Mouse (Mus musculus) lung, postnatal 14 days (tissue): ENCODE measurements around the gene Pkp3.

Source experiments
- DNase-seq: peaks from one replicate; pipeline ENCODE4 v3.0.0; 2021

Pkp3 gene

DNA sequence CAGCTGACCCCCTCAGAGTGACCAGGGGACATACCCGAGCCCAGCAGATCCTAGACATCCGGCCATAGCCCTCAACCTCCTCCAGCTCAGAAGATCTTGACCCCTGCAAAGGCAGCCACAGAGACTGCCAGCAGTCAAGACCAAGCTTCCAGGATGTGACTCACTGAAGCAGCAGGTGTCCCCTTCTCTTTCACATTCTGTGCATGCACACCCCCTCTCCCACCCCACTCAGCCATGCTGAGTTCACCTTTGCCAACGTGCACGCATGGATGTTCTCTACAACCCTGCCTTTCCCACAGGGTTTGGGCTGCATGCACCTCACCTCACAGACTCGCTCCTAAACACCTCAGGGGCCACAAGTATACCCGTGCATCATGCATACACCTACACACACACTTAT lies 18.0 kb downstream of the Pkp3 start:
- DNase-seq: no peak

DNA sequence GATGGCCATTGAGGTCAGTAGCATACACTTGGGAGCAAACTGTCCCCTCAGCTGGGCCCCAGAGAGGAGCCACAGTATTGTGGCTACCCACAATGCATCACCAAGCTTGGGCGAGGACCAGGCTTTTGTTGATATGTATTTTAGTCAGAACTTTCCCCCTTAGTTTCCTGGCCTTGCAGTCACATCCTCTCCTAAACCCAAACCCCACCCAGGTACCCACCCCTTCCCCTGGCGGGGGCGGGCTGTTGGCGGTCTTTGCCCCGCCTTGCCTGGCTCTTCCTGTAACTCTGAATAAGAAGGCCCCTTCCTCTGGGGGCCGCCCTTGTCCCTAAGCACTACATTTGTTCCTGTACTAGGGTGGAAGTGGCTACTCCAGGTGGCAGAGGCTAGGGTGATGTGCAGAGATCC lies 18.6 kb downstream of the Pkp3 start:
- DNase-seq: peak; percentile 72

DNA sequence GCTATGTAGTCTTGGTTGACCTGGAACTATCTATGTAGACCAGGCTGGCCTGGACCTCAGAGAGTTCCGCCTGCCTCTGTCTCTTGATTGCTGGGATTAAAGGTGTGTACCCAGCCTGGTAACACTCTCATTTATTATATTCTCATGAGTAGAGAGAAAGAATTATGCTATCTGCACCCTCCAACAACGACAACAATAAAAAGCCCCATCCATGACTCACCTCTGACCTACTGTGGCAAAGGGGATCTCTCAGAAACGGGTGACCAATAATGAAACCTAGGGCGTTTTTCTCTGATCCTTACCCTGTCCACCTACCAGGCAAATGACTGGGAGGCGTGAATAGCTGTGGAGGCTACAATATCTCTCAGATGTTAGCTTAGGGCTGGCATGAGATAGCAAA lies 19.2 kb downstream of the Pkp3 start:
- DNase-seq: no peak

DNA sequence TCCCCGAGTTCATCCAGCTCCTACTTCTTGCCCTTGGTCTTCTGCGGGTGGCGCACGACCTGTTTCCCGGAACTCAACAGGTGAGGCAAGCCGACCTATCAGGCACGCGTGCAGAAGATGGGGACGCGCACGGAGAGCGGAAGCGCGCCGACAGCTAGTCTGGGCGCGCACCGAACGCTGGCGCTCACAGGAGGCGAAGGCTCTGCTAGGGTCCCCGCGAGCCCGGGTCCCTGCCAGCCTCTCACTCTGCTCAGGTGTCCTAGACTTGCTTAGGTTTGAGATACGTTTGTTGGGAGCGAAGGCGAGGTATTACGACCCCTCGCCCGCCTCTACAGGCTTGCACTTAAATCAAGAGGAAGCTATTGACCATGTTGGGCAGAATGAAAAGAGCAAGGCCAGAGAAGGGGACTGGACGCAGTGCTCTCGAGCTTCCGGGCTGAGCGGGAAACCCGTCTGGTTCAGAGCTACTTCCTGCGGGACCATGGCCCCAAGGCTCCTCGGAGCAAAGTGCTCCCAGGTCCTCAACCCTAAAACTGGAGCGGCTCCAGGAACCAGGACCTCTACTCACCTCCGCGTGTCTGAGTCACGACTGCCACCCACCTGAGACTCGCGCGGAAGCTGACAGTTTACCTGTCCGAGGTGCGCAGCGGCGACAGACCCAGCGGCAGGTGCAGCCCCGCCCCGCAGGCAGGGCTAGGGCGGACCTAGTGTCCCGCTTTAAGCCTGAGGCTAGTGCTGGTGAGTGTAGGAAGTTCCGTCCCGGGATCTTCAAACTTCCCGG lies 22.1 kb downstream of the Pkp3 start, which contains the start of gene Sigirr:
Gene Sigirr (minus strand): TSS at position 662 of the 781 bp plus-strand sequence.
- peak; percentile 61 for DNase-seq

DNA sequence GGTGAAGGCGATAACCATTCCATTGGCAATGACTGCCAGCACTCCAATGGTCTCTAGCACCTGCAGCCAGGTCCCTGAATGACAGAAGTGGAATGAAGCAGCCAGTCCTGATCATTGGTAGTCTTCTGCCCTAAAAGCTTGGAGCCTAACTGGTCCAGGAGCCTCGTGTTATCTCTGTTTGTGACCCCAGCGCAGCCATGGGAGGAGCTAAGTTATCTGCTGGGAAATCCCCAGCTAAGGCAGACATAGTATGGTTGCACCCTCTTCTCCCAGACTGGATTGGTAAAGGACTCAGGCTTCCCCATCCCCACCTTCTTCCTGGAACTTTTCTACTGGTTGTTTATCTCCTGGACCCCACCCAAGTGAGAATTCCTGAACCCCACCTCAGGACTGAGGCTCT lies 25.1 kb downstream of the Pkp3 start:
- no peak for DNase-seq

DNA sequence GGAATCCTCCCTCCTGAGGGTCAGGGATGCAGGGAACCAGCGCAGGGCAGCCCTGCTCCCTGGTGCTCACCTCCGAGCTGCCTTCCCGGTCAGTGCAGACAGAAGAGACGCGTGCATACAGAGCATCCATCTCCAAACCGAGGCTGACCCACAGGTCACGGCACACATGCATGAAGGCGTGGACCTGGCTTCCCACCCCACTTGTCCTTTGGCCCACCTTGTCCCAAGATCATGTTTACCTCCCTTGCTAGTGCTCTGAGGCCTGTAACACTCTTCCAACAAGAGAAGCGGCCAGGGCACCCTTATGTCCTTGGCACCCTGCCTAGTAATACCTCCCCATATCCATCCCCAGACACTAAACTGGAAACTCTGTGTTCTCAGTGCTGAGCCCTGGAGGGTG lies 37.9 kb downstream of the Pkp3 start:
- no peak for DNase-seq

DNA sequence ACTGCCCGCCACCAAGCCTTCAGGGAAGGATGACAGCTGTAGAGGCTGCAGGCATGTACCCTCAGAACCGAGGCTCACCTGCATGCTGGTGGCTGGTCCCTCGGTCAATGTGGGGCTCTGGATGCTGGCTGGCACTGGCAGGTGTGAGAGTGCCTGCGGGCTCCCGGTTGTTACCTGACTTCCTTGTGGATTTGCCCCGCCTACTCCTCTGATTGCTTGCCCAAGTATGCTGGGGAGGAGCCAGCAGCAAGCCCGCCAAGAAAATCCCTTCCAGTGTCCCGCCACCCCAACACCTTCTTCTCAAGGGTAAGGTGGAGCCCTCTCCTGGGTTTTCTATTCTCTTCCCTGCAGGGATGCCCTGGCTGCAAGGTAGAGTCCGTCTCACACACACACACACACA lies 39.6 kb downstream of the Pkp3 start, which contains the start of gene Ano9:
Gene Ano9 (minus strand): TSS at position 171 of the 400 bp plus-strand sequence.
- peak; percentile 34 for DNase-seq

DNA sequence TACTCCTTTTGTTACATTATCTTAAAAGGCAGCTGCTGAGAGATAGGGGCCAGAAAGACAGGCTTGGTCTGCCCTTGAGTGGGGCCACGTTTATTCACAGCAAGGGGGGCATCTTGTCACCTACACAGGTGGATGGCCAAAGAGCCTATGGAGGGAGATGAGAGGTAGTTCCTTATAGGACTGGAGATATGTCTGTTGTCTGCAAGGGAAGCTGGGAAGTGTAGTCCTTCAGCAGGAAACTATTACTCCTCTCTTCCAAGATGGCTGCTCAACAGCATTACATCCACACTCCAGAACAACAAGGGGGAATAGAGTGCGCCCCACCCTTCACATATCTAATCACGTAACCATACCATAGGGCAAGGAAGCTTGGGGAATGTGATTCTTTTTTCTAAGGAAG lies 41.5 kb downstream of the Pkp3 start:
- DNase-seq: no peak

DNA sequence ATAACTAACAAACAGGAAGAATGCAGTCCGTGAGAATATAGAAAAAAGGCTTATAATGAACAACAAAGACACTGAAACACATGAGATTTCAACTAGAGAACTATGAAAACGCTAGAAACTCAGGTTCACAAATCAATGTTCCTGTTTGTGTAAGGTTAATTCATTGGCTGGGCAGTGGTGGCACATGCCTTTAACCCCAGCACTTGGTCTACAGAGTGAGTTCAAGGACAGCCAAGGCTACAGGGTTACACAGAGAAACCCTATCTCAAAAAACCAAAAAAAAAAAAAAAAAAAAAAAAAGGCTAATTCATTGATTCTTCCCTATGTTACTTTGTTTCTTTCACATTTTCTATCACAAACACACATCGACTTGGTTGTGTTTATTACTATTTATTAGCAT lies 42.6 kb downstream of the Pkp3 start:
- no peak for DNase-seq

DNA sequence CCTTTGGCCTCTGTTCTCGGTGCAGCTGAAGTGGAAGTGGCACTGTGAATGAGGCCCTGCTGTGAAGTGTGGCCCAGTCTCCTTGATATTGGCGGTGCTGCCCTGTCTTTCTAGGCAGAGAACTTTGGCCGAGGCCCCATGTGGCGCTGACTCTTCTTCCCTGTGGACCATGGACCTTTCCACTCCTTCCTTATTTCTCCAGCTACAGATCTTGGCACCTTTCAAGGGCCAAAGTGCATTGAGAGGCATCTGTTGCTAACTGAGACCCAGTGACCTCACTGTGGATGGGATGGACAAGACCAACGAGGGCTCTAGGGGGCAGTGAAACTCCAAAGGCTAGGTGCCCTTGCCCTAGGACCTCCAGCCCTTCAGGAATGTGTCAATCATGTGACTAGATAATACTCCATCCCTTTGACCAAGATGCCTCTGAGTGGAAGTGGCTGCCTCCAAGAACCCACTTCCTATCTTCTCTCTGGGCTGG lies 43.1 kb downstream of the Pkp3 start:
- peak; percentile 16 for DNase-seq

DNA sequence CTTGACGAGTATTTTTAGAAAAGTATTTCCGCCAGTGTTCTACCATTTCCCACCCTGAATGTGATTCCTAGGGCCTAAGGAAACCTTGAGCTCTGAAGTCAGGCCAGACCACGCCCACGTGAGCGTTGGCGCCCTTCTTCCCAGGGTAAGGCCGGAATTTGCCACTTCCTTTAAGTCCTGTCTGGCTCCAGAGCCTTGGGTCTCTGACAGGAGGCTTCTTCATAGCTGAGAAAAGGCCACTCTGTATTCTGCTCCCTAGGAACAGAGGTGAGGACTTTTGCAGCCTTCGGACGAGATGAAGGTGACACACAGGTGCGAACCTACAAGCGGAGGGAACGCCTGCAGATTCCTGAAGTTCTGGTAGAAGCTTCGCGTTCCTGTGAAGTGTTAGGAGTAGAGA lies 44.2 kb downstream of the Pkp3 start, which contains the start of gene Ptdss2:
Gene Ptdss2 (plus strand): TSS at position 138 of the 400 bp plus-strand sequence.
- peak; percentile 67 for DNase-seq

DNA sequence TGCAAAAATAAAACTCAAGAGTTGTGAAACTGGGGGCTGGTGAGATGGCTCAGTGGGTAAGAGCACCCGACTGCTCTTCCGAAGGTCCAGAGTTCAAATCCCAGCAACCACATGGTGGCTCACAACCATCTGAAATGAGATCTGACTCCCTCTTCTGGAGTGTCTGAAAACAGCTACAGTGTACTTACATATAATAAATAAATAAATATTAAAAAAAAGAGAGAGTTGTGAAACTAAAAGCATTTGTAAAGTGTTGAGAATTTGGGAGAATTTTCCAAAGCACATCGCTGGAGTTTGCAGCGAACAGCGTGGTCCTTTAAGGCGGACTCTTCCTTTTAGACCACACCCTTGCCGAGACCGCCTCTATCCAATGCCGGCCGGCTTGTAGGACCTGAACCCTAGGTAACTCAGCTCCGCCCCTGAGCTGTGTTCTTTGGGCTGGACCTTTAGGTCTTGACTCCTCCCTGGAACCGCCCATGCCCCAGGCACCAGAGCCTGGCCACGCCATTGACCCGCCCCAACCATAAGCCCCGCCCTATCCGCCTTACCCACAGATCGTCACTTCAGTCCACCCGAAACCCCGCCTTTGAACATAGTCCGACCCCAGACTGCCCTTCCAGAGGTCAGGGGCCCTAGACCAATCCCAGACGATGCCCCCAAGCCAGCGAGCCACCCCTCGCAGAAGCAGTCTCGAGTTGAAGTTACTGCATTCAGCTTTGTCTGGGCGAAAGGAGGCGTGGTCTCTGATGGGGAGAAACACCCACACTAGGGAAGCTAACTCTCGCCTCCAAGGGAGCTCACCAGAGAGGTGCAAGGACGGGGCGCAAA lies 44.9 kb downstream of the Pkp3 start:
- peak; percentile 96 for DNase-seq

DNA sequence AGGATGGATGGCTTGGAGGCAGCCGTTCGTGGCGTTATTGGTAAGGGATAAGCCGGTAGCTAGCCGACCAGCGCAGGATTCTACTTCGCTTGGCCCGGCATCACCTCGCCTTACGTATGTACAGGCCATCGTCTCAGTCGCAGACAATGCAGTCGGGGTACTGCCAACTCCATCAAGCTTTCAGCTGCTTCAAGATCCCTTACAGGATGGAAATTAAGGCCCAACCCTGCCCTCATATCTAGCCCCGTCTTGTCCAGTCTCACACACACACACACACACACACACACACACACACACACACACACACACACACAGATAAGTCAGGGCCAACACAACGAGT lies 45.5 kb downstream of the Pkp3 start:
- DNase-seq: no peak

DNA sequence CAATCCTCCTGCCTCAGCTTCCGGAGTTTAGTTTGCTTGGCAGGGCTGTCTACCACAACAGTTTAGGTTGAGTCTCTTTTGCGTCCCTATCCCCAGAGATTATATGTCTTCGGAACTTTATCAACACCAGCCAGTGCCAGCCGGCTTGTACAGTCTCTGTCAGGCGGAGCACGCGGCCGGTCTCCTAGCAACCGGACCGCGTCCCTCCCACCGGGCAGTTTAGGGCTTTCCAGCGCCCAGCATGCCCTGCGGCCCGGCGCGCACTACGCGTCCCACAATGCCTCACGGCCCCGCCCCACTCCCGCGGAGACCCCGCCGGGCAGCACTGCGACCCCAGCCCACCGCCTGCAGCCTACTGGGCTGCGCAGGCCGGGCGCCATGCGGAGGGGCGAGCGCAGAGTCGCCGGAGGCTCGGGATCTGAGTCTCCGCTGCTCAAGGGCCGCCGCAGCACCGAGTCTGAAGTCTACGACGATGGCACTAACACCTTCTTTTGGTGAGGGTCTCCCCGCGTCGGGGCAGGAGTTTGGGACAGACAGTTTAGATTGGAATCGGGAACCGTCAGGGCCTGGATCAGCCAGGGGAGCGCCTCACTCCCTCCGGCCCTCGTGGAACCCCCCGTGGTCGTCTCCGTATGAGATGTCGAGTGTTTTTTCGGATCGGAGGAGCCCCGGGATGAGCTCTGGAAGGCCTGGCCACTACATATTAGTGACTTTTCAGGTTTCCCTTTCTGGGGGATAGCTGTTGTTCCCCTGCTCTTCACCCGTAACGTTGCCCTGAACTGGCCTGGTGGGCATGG lies 53.2 kb downstream of the Pkp3 start:
- peak; percentile 89 for DNase-seq

DNA sequence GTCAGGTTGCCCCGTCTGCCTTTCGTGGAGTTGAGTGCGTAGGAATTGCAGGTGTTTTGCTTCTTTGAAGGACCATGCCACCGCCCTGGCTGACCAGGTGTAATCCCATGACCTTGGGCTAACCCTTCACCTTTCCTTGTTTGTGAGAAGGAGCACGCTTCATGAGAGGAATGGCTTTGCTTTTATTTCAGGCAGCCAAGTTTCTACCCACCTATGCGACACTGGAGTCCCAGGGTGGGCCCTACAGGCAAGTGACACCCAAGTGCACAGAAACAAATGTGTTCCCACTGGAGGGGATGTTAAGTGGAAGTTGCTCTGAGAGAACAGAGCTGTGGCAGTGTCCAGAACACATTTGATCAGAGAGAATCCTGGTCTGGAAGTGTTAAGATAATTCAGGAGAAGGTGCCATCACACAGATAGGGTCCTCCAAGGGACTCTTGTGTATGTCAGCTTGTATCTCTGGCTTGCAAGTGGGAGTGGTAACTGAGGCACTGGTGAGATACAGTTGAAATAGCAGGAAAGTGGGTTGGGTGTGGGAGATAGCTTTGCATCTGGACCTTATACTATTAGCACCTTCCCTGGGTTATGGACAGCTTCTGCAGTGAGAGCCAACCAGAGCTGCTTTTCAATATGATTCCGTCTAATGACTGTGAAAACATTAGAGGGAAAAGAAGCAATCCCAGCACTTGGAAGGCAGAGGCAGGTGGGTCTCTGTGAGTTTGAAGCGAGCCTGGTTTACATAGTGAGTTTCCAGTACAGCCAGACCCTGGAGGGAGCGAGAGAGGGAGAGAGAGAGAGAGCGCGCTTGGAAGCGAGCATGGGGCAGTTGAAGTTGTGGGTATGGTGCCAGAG lies 54.1 kb downstream of the Pkp3 start:
- no peak for DNase-seq
